Mouse (Mus musculus): ENCODE results near the gene Tmc3. TPM values are rescaled to one million over a fixed set of nuclear protein-coding genes. Genes with fewer than 3 reads are reported as not detected.

Gene Tmc3
- polyA plus RNA-seq, 1 experiment from 2014 or later, result 1.6 TPM

DNA sequence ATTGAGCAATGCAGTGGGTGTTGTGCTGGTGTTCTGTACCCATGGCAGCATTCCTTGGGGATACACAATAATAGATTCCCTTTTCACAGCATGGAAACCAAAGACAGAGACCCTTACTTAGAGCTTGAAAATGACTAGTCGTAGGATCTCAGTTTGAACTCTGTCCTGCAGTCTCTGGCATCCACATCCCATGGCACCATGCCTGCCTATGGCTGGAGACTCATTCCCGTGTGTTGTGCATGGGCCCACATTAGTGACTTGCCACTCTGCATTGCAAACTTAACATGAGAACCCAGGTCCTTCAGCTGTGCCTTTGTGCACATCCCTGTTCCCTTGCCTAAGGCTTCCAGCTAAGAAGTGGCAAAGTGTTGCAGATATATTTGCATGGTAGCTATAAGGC, 60.0 kb downstream of the Tmc3 start:
- Histone ChIP-seq H3K9ac (no peak overlapping the region), H3K4me1 (peaks cover 2% of the 10 kb centered on the region; the same call in 1 of the 2 replicates), H3K9me3 (replicated peaks) (no peaks in the 10 kb centered on the region), H3K4me3 (replicated peaks) (no peak overlapping the region), H3K36me3 (peaks cover 18% of the 10 kb centered on the region), H3K27ac (no peak overlapping the region), H3K4me2 (no peak overlapping the region), H3K27me3 (no peaks in the 10 kb centered on the region)
- ATAC-seq (replicated peaks; ENCODE audit: low FRiP score), result no peak
- WGBS, result 86% methylated on average over 2 of the region's 2 CpGs

DNA sequence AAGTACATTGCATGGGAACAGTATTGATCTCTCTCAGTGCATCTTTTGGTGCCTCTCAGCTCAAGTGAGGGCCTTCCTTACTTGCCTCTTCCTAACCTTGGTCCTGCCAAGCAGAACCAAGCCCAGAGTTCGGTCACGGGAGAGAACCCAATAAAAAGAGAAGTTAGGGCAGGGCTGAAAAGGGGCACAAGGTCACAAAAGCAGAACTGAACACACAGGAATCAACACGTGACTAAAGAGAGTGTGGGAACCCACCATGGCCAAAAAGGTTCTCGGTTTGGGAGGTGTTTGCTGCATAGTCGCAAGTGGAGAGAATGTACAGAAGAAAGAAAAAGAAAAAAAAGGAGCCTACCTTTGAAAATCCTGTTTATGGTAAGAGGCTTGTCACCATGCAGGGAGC, 60.7 kb downstream of the Tmc3 start:
- Histone ChIP-seq H3K9ac (no peak overlapping the region), H3K36me3 (peaks cover 12% of the 10 kb centered on the region), H3K4me2 (no peak overlapping the region), H3K27ac (no peak overlapping the region), H3K9me3 (replicated peaks) (no peaks in the 10 kb centered on the region), H3K4me3 (replicated peaks) (no peak overlapping the region), H3K27me3 (no peaks in the 10 kb centered on the region), H3K4me1 (peaks cover 2% of the 10 kb centered on the region; the same call in 1 of the 2 replicates)
- ATAC-seq (replicated peaks; ENCODE audit: low FRiP score), result no peak
- WGBS, result 69% methylated on average over 5 of the region's 5 CpGs

DNA sequence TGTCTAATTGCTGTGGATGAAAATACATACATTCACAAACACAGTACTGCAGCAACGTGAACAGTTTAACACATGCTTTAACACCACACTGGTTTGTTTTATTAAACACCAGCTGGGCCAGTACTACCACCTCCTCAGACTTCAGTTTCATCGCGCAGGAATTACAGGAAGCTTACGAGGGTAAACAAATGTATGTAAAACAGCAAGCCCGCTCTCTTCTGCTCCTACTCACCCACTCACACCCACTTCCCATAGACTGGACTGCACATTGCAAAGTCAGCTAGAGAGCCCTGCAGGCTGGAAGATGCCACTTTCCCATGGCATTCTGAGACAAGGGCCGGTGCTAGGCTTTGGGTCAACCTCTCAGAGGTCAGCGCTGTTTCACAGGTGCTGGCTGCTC, 64.1 kb downstream of the Tmc3 start:
- Histone ChIP-seq H3K4me1 (no peaks in the 10 kb centered on the region), H3K9me3 (replicated peaks) (no peaks in the 10 kb centered on the region), H3K9ac (no peak overlapping the region), H3K27ac (no peak overlapping the region), H3K4me2 (no peak overlapping the region), H3K4me3 (replicated peaks) (no peak overlapping the region), H3K36me3 (no peaks in the 10 kb centered on the region), H3K27me3 (no peaks in the 10 kb centered on the region)
- 78% methylated on average over 7 of the region's 7 CpGs for WGBS
- no peak for ATAC-seq (replicated peaks; ENCODE audit: low FRiP score)

DNA sequence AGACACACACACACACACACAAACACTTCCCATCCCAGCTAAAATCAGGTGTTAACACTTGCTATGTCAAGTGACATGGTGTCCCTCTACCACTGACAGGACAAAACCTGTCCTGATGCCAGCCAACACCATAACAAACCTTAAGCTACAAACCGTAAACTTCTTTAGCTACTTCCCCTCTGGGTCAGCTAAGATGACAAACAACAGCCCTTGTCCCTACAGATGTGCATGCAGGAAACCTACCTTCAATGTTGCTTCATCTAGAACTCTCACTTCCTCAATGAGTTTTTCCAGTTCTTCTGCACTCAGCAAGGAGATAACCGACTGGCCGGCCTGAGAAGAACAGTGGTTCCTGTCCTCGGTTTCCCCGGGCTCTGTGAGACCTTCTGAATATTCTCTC, 65.9 kb downstream of the Tmc3 start:
- Histone ChIP-seq H3K27me3 (no peaks in the 10 kb centered on the region), H3K9me3 (replicated peaks) (no peaks in the 10 kb centered on the region), H3K4me1 (no peaks in the 10 kb centered on the region), H3K9ac (no peak overlapping the region), H3K36me3 (no peaks in the 10 kb centered on the region), H3K4me2 (no peak overlapping the region), H3K27ac (no peak overlapping the region), H3K4me3 (replicated peaks) (no peak overlapping the region)
- WGBS, result 93% methylated on average over 5 of the region's 5 CpGs
- ATAC-seq (replicated peaks; ENCODE audit: low FRiP score), result no peak

DNA sequence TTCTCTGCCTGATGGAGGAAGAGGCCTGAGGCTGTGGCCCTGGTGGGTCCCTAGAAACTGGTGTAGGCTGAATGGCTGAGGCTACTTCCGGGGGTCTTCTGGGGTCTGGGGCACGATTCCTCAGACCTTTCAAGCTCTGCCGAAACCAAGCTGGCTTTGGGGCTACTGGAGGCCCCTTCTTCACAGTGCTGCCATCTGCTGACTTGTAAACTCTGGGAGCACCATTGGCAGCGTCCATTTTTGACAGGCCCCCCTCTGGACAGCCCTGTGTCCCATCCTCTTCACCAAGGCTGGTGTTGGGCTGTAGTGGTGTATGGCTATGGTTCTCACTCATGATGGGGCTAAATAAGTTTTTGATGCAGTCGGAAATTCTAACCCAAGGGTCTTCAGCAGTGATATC, 67.8 kb downstream of the Tmc3 start:
- Histone ChIP-seq H3K27ac (no peak overlapping the region), H3K9me3 (replicated peaks) (no peaks in the 10 kb centered on the region), H3K4me2 (no peak overlapping the region), H3K36me3 (no peaks in the 10 kb centered on the region), H3K4me1 (no peaks in the 10 kb centered on the region), H3K27me3 (no peaks in the 10 kb centered on the region), H3K9ac (no peak overlapping the region), H3K4me3 (replicated peaks) (no peak overlapping the region)
- ATAC-seq (replicated peaks; ENCODE audit: low FRiP score), result no peak
- 77% methylated on average over 5 of the region's 5 CpGs for WGBS

DNA sequence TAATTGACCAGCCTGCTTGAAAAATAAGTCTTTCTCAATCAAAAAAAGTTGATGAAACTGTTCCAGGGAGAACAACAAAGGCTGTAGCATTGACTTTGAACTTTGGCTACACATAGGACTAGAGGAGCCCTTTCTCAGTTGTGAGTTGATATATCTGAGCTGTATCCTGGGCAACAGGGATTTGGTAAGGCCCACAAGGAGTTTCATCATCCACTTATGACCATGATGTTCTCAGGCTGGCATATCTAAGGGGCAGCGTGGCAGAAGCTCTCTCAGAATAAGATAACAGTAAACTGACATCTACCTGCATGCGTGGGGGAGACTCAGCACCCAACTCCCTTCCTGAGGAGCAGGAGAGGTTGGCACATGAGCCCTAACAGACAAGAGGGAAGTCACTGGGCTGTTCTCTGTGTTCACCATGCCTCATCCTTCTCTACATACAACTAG, 68.9 kb downstream of the Tmc3 start:
- Histone ChIP-seq H3K27ac (no peak overlapping the region), H3K4me1 (0 out of 2 replicates have a peak, but pooled peaks cover under 1% of the 10 kb centered on the region), H3K36me3 (no peaks in the 10 kb centered on the region), H3K4me3 (replicated peaks) (no peak overlapping the region), H3K4me2 (no peak overlapping the region), H3K27me3 (no peaks in the 10 kb centered on the region), H3K9me3 (replicated peaks) (no peaks in the 10 kb centered on the region), H3K9ac (no peak overlapping the region)
- ATAC-seq (replicated peaks; ENCODE audit: low FRiP score), result no peak
- WGBS, result 89% methylated on average over 2 of the region's 2 CpGs

DNA sequence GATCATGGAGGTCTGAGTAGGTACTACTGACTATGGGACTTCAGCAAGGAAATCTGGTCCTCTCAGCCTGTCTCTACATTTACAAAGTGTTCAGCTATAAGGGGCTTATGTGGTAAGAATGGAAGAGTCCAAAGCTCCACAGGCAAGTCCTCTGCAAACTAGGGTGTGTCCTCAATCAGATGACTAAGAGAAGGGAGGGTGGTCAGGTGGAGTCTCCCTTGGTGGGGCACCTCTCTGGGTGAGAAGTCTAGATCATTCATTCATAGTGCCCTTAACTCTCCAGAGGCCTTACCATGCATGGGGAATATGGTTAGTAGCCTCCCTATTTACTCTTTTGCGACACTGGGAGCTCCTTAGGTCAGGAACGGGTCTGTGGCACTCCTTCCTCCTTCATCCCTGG, 69.5 kb downstream of the Tmc3 start:
- H3K9ac ChIP-seq, result no peak overlapping the region
- no peaks in the 10 kb centered on the region for H3K9me3 ChIP-seq (replicated peaks)
- ATAC-seq (replicated peaks; ENCODE audit: low FRiP score), result no peak
- 79% methylated on average over 2 of the region's 2 CpGs for WGBS
- H3K27ac ChIP-seq, result no peak overlapping the region
- no peaks in the 10 kb centered on the region for H3K27me3 ChIP-seq
- 0 out of 2 replicates have a peak, but pooled peaks cover 4% of the 10 kb centered on the region for H3K4me1 ChIP-seq
- no peaks in the 10 kb centered on the region for H3K36me3 ChIP-seq
- 0 out of 2 replicates have a peak overlapping the region, but pooled peaks have one; percentile 14 for H3K4me2 ChIP-seq
- H3K4me3 ChIP-seq (replicated peaks), result no peak overlapping the region

DNA sequence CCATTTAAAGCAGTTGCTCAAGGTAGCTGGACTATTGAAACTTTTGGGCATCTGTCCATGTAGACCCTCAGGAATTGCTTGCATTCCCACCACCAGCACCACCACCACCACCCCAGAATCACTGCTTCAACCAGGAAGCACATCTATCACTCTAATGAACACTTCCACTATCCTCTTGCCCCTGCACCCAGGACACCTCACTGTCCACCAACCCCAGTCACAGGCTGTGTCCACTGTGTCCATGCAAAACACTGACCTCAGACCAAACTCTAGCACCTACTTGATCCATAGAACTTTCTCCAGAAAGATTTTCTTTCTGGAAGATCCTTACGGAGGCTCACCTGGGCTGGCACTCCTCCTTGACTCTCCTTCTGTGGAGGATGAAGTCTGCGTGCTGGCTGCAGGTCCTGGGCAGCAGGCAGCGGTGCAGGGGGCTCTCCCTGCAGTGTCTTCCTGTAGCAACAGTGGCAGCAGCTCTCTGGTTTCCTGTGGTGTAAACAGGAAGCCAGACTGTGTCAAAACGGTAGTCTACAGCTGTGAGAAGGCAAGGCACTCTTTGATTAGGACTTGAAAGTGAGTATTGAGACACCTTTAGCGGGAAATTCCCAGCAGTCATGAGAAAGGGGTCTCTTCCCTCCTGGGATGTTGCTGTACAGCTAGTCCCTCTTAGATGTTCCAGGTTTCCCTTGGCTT, 70.4 kb downstream of the Tmc3 start:
- Histone ChIP-seq H3K27me3 (no peaks in the 10 kb centered on the region), H3K36me3 (no peaks in the 10 kb centered on the region), H3K4me3 (replicated peaks) (no peak overlapping the region), H3K4me2 (peak overlapping the region; percentile 14; the same call in 1 of the 2 replicates), H3K9me3 (replicated peaks) (no peaks in the 10 kb centered on the region), H3K27ac (0 out of 2 replicates have a peak overlapping the region, but pooled peaks have one; percentile 66), H3K4me1 (0 out of 2 replicates have a peak, but pooled peaks cover 4% of the 10 kb centered on the region), H3K9ac (no peak overlapping the region)
- 51% methylated on average over 5 of the region's 5 CpGs for WGBS
- ATAC-seq (replicated peaks; ENCODE audit: low FRiP score), result no peak

DNA sequence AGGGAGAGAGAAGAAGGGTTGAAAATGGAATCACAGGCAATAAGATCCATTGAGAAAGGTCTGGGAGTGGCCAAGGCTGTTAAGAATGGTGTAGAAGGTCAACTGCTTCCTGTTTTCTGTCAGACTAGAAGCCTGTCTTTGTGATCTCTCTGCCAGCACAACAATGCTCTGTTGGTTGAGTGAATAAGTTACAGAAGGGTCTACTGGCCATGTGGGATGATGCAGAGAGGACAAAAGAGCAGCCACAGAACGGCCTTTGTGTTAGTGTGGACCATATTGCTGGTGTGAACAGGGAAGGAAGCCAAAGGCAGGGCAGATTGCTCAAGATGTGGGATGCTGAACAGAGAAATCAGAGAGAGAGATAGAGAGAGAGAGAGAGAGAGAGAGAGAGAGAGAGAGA, 74.0 kb downstream of the Tmc3 start:
- H3K27me3 ChIP-seq, result no peaks in the 10 kb centered on the region
- H3K36me3 ChIP-seq, result no peaks in the 10 kb centered on the region
- H3K27ac ChIP-seq, result no peak overlapping the region; the same call in 1 of the 2 replicates
- H3K4me1 ChIP-seq, result 0 out of 2 replicates have a peak, but pooled peaks cover 4% of the 10 kb centered on the region
- H3K4me2 ChIP-seq, result no peak overlapping the region
- ATAC-seq (replicated peaks; ENCODE audit: low FRiP score), result no peak
- H3K4me3 ChIP-seq (replicated peaks), result no peak overlapping the region
- WGBS, result 82% methylated on average over 1 of the region's 1 CpGs
- H3K9me3 ChIP-seq (replicated peaks), result no peaks in the 10 kb centered on the region
- H3K9ac ChIP-seq, result no peak overlapping the region

DNA sequence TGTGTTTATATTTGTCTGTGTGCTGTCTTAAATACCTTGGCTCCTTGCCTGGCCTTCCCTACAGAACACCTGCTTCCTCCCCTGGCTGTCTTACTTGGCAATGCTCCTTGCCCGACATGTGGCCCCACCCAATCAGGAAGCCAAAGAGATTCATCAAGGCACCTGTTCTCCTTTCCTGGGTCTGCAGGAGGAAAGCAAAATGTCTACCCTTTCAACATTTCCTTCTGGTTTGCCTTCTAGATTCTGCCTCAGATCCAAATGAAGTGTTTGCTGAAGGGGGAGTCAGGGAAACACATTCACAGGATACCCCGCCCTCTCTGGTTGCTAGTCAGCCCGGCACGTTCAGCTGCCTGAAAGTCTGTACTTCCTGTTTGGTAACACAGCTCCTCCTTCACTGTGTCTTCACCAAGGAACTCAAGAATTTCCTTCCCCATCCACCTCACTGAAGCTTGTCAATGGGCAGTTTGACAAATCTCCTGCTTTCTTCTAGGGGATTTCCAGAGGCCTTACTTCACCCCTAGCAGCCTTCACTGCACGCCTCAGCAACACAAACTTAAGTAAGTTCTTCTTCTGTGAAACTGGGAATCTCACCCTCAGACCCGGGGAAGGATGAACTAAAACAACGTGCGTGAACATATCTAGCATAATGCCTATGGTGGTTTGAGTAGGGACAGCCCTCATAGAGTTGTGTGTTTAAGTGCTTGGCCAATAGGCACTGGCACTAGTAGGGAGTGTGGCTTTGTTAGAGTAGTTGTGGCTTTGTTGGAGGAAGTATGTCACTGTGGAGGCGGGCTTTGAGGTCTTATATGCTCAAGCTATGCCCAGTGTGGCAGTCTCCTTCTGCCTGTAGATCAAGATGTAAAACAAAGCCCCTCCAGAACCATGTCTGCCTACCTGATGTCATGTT, 74.7 kb downstream of the Tmc3 start:
- Histone ChIP-seq H3K27ac (peak overlapping the region; percentile 45), H3K9ac (no peak overlapping the region), H3K4me3 (replicated peaks) (no peak overlapping the region), H3K4me1 (0 out of 2 replicates have a peak, but pooled peaks cover 4% of the 10 kb centered on the region), H3K27me3 (no peaks in the 10 kb centered on the region), H3K4me2 (no peak overlapping the region), H3K36me3 (no peaks in the 10 kb centered on the region), H3K9me3 (replicated peaks) (no peaks in the 10 kb centered on the region)
- no peak for ATAC-seq (replicated peaks; ENCODE audit: low FRiP score)
- WGBS, result 77% methylated on average over 9 of the region's 9 CpGs

DNA sequence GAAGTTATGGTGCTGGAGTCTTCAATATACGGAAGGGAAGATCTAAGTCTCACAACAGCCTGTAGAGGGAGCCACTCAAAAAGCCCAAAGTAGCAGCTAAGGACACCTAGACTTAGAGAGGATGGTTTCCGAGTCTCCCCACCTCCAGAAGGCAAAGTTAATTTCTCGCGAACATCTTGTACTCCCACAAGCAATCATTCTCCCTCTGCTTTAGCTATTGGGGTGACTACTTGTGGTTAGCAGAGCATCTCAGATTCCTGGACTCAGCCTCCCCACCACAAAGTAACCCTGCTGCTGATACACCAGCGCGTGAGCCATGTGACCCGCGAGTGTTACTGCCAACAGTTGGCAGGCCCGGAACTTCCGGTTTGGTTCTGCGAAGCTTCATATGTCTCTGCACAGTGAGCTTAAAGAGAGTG, 75.6 kb downstream of the Tmc3 start:
- no peak overlapping the region for H3K4me2 ChIP-seq
- H3K4me1 ChIP-seq, result 0 out of 2 replicates have a peak, but pooled peaks cover 4% of the 10 kb centered on the region
- WGBS, result 92% methylated on average over 11 of the region's 11 CpGs
- no peaks in the 10 kb centered on the region for H3K36me3 ChIP-seq
- H3K27ac ChIP-seq, result no peak overlapping the region
- no peak overlapping the region for H3K9ac ChIP-seq
- H3K9me3 ChIP-seq (replicated peaks), result no peaks in the 10 kb centered on the region
- no peaks in the 10 kb centered on the region for H3K27me3 ChIP-seq
- no peak for ATAC-seq (replicated peaks; ENCODE audit: low FRiP score)
- H3K4me3 ChIP-seq (replicated peaks), result no peak overlapping the region

DNA sequence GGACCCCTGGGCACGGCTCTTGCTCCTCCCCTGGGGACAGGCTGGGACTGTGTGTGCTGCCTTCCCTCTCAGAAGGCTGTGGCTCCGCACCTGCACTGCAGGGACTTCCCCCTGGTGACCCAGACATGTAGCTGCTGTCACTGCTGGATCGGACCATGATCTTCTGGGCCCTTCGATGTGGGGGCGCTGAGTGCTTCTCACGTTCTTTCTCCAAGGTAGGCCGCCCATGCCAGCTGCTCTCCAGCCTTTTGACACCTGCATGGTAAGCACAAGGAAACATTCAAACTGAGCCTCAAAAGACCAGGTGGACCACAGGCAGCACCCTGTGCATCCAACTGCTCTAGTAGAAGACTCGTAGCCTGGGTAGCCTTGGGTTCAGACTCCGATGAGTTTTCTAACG, 76.3 kb downstream of the Tmc3 start:
- no peak for ATAC-seq (replicated peaks; ENCODE audit: low FRiP score)
- 87% methylated on average over 10 of the region's 10 CpGs for WGBS
- Histone ChIP-seq H3K9ac (no peak overlapping the region), H3K27me3 (no peaks in the 10 kb centered on the region), H3K27ac (no peak overlapping the region), H3K4me1 (0 out of 2 replicates have a peak, but pooled peaks cover 4% of the 10 kb centered on the region), H3K4me3 (replicated peaks) (no peak overlapping the region), H3K36me3 (no peaks in the 10 kb centered on the region), H3K4me2 (no peak overlapping the region), H3K9me3 (replicated peaks) (no peaks in the 10 kb centered on the region)

All from kidney, embryonic 15.5 days (tissue).